Mouse (Mus musculus): Measurements from ENCODE around the gene Noct. TPM values are rescaled to one million over a fixed set of nuclear protein-coding genes. Genes with fewer than 3 reads are reported as not detected.
A peak's percentile ranks its signal among the peaks of the same experiment; 100 is the strongest.

The Noct gene
- polyA plus RNA-seq, 1 experiment from 2014 or later: 22.0 TPM

DNA sequence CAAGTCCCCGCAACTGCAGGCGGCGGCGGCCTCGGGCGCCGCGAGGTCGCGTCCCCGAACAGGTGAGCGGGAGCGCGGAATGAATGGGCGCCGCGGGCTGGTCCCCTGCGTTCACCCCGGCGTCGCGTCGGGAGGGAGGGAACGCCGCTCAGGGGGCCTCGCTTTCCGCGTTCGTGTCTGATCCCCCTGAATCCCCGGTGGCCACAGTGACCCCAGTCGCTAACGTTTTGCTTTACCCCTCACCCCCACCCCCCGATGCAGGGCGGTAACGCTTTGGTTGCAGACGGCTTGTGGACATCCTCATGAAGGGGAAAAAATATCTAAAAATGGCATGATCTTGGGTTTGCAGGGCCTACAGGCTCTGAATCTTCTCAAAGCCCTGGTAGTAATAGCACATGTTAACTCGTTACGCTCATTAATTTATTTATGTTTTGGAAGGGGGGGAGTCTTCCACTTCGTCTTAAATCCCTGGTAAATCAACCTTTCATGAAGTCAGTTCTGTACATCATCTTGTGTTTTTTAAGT lies 1.0 kb downstream of the Noct start:
- Histone ChIP-seq H3K4me1 (replicated peaks) (peaks cover 36% of the 10 kb centered on the region), H3K4me3 (peak overlapping the region; percentile 90), H3K9ac (peak overlapping the region; percentile 95), H3K4me2 (peak overlapping the region; percentile 60), H3K27me3 (no peaks in the 10 kb centered on the region), H3K27ac (peak overlapping the region; percentile 99), H3K9me3 (no peaks in the 10 kb centered on the region), H3K36me3 (no peaks in the 10 kb centered on the region)
- ATAC-seq (ENCODE audit: low FRiP score): no peak
- WGBS: under 1% methylated on average over 39 of the region's 39 CpGs

DNA sequence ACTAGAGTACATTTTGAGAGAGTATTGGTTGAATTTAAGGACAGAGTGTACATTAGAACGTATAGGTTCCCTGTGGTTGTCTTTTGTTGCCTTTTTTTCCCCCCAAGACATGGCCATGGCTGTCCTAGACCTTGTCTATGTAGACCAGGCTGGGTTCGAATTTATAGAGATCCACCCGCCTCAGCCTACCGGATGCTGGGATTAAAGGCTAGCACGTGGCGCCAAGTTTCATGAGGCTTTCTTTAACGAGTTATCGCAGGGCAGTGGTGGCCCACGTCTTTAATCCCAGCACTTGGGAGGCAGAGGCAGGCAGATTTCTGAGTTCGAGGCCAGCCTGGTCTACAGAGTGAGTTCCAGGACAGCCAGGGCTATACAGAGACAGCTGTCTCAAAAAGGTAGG lies 1.7 kb downstream of the Noct start:
- Histone ChIP-seq H3K9me3 (no peaks in the 10 kb centered on the region), H3K36me3 (no peaks in the 10 kb centered on the region), H3K4me2 (peak overlapping the region; percentile 60), H3K4me3 (peak overlapping the region; percentile 90), H3K27me3 (no peaks in the 10 kb centered on the region), H3K27ac (no peak overlapping the region), H3K9ac (no peak overlapping the region), H3K4me1 (replicated peaks) (peaks cover 41% of the 10 kb centered on the region)
- ATAC-seq (ENCODE audit: low FRiP score): no peak
- 94% methylated on average over 10 of the region's 10 CpGs for WGBS

GRCm38 (mm10) chr3:51226601-51227000 lies 2.4 kb downstream of the Noct start:
- Histone ChIP-seq H3K9ac (no peak overlapping the region), H3K4me2 (peak overlapping the region; percentile 60), H3K27ac (no peak overlapping the region), H3K36me3 (no peaks in the 10 kb centered on the region), H3K4me3 (no peak overlapping the region), H3K27me3 (no peaks in the 10 kb centered on the region), H3K9me3 (no peaks in the 10 kb centered on the region), H3K4me1 (replicated peaks) (peaks cover 46% of the 10 kb centered on the region)
- 89% methylated on average over 3 of the region's 3 CpGs for WGBS
- ATAC-seq (ENCODE audit: low FRiP score): no peak

DNA sequence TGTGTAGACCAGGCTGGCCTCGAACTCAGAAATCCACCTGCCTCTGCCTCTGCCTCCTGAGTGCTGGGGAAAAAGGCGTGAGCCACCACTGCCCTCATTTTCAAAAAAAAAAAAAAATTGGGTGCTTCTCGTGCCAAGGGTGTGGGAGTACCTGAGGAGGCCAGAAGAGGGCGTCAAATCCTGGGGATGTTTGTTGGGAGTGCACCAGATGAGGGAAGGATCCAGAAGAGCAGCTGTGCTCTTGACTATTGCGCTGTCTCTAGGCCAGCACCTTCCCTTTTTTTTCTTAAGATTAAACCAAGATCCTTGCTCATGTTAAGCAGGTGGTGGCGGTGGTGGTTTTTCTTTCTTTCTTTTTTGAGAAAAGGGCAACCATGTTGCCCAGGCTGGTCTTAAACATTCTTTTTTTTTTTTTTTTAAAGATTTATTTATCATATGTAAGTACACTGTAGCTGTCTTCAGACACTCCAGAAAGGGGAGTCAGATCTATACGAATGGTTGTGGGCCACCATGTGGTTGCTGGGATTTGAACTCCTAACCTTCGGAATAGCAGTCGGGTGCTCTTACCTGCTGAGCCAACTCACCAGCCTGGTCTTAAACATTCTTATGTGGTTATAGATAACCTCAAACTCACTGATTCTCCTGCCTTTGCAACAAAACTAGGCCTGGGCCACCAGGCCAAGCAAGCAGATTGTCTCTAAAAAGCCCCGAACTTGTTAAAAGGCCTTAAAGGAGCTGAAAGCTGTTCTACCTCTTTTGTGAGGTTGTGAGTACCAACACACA lies 4.0 kb downstream of the Noct start:
- Histone ChIP-seq H3K36me3 (no peaks in the 10 kb centered on the region), H3K4me1 (replicated peaks) (peaks cover 43% of the 10 kb centered on the region), H3K27ac (no peak overlapping the region), H3K9me3 (no peaks in the 10 kb centered on the region), H3K9ac (no peak overlapping the region), H3K4me3 (no peak overlapping the region), H3K27me3 (no peaks in the 10 kb centered on the region), H3K4me2 (no peak overlapping the region)
- ATAC-seq (ENCODE audit: low FRiP score): no peak
- 80% methylated on average over 10 of the region's 10 CpGs for WGBS

GRCm38 (mm10) chr3:51228821-51229205 lies 4.6 kb downstream of the Noct start:
- no peaks in the 10 kb centered on the region for H3K36me3 ChIP-seq
- no peak overlapping the region for H3K4me2 ChIP-seq
- no peak overlapping the region for H3K9ac ChIP-seq
- no peak overlapping the region for H3K27ac ChIP-seq
- WGBS: 81% methylated on average over 9 of the region's 9 CpGs
- H3K4me3 ChIP-seq: no peak overlapping the region
- no peaks in the 10 kb centered on the region for H3K27me3 ChIP-seq
- ATAC-seq (ENCODE audit: low FRiP score): no peak
- H3K4me1 ChIP-seq (replicated peaks): peaks cover 38% of the 10 kb centered on the region
- no peaks in the 10 kb centered on the region for H3K9me3 ChIP-seq

DNA sequence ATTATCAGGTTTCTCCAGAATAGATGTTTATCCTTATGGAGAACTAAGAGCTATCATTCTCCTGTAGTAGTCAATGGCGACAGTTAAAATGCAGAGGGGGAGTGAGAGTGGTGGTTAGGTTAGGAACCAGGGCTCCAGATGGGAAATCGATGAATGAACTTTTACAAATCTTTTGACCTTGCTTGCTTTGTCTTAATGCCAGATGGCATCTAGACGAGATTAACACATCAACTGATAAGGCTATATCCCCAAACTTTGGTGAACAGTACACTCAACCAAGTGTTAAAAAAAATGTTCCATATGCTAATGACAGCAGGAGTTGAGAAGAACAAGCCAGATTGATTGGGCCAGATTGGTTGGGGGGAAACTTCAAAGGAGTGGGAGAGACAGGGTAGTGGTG lies 5.0 kb downstream of the Noct start:
- ATAC-seq (ENCODE audit: low FRiP score): no peak
- Histone ChIP-seq H3K4me2 (no peak overlapping the region), H3K9ac (no peak overlapping the region), H3K27me3 (no peaks in the 10 kb centered on the region), H3K27ac (no peak overlapping the region), H3K9me3 (no peaks in the 10 kb centered on the region), H3K4me1 (replicated peaks) (peaks cover 39% of the 10 kb centered on the region), H3K4me3 (no peak overlapping the region), H3K36me3 (no peaks in the 10 kb centered on the region)
- 81% methylated on average over 3 of the region's 3 CpGs for whole genome bisulfite sequencing

DNA sequence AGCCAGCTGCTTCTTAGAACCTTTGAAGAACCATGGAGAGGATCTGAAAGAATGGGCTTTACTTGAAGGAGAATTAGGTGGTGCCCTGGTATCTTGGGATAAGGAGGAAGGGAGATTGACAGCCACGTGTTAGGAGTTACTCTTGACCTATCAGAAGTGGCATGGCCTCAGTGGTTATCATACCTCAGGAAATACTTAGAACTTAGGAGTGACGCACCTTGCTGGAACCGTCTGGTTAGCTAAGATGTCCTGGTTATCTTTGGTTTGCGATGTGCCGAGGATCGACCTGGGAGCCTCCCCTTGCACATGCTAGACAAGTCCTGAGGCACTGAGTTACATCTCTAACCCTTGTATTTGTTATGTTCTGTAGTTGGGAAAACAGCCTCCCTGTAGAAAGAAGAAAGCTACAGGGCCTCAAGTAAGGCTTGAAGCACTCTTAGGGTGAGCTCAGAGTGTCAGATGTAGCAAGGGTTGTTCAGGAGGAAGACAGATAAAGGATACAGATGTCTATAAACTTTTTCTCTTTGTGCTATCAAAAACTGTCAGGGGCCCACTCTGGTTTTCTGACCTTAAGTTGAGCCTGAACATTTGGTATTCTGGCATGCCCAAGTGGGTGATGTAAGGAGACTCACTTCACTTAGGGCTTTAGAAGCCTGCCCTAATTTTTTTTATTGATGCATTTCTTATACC lies 6.0 kb downstream of the Noct start:
- no peaks in the 10 kb centered on the region for H3K9me3 ChIP-seq
- H3K27ac ChIP-seq: no peak overlapping the region
- H3K4me1 ChIP-seq (replicated peaks): peaks cover 43% of the 10 kb centered on the region
- WGBS: 93% methylated on average over 6 of the region's 6 CpGs
- H3K4me3 ChIP-seq: no peak overlapping the region
- no peak for ATAC-seq (ENCODE audit: low FRiP score)
- no peak overlapping the region for H3K9ac ChIP-seq
- H3K36me3 ChIP-seq: no peaks in the 10 kb centered on the region
- H3K4me2 ChIP-seq: no peak overlapping the region
- no peaks in the 10 kb centered on the region for H3K27me3 ChIP-seq

GRCm38 (mm10) chr3:51230886-51231285 lies 6.6 kb downstream of the Noct start:
- Histone ChIP-seq H3K36me3 (no peaks in the 10 kb centered on the region), H3K27ac (no peak overlapping the region), H3K9me3 (no peaks in the 10 kb centered on the region), H3K27me3 (no peaks in the 10 kb centered on the region), H3K4me3 (no peak overlapping the region), H3K9ac (no peak overlapping the region), H3K4me1 (replicated peaks) (peaks cover 42% of the 10 kb centered on the region), H3K4me2 (no peak overlapping the region)
- ATAC-seq (ENCODE audit: low FRiP score): no peak
- WGBS: 81% methylated on average over 5 of the region's 5 CpGs

- 78% methylated on average over 3 of the region's 3 CpGs for WGBS
- H3K27ac ChIP-seq: no peak overlapping the region
- H3K4me3 ChIP-seq: no peak overlapping the region
- H3K9me3 ChIP-seq: no peaks in the 10 kb centered on the region
- no peaks in the 10 kb centered on the region for H3K27me3 ChIP-seq
- H3K4me2 ChIP-seq: no peak overlapping the region
- ATAC-seq (ENCODE audit: low FRiP score): no peak
- H3K4me1 ChIP-seq (replicated peaks): peaks cover 37% of the 10 kb centered on the region
- H3K9ac ChIP-seq: no peak overlapping the region
- H3K36me3 ChIP-seq: no peaks in the 10 kb centered on the region
Measured at GRCm38 (mm10) chr3:51231499-51231898, 7.3 kb downstream of the Noct start.

DNA sequence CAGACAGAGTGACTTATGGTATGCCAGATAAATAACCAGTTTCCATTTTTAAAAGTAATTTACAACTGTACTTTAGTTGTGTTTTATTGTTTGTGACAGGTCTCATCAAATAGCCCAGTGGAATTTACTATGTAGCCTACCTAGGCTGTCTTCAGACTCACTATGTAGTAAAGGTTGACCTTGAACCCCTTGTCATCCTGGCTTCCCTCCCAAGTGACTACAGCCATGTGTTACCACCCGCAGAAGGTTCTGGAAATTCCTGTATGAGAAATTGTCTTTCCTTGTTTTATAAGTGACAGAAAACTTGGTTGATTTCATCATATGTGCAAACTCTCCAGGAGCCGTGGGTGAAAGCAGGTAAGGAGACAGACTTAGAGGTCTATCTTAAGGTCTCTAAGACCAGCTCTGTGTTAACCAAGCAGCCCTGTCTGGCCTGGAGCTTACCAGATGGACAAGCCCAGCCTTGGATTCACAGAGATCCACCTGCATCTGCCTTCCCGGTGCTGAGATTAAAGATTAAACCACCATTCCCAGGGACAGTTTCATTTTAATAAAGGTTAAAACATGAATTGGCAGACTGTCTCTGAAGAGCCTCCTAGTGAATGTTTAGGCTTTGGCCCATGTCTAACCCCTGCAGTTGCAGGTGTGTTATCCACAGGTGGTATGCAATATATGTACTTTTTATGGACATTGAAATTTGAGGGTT lies 8.1 kb downstream of the Noct start:
- H3K27ac ChIP-seq: no peak overlapping the region
- H3K36me3 ChIP-seq: no peaks in the 10 kb centered on the region
- 96% methylated on average over 3 of the region's 3 CpGs for WGBS
- ATAC-seq (ENCODE audit: low FRiP score): no peak
- H3K4me3 ChIP-seq: no peak overlapping the region
- H3K9ac ChIP-seq: no peak overlapping the region
- no peaks in the 10 kb centered on the region for H3K27me3 ChIP-seq
- no peak overlapping the region for H3K4me2 ChIP-seq
- no peaks in the 10 kb centered on the region for H3K9me3 ChIP-seq
- peaks cover 31% of the 10 kb centered on the region for H3K4me1 ChIP-seq (replicated peaks)

DNA sequence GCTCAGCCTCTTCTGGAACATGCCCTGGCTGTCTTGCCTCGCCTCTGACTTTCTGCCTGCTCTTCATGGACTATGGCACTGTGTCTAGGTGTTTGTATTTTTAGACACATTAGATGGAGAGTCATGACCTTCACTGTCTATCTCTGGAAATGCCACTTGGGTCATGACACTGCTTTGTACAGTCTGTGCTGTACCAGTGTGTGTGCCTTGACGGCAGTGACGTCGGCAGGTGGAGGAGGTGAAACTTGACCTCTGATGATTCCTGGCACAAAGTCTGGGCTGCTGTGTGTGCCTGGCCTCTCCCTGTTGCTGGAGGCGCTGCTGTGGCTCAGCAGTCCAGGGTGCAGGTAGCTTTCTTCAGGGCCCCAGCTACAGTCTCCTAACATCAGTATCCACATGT lies 9.2 kb downstream of the Noct start:
- H3K4me3 ChIP-seq: no peak overlapping the region
- ATAC-seq (ENCODE audit: low FRiP score): 0 out of 2 replicates have a peak, but pooled peaks have one; percentile 4
- peaks cover 29% of the 10 kb centered on the region for H3K4me1 ChIP-seq (replicated peaks)
- no peaks in the 10 kb centered on the region for H3K27me3 ChIP-seq
- H3K36me3 ChIP-seq: no peaks in the 10 kb centered on the region
- H3K9me3 ChIP-seq: no peaks in the 10 kb centered on the region
- no peak overlapping the region for H3K4me2 ChIP-seq
- WGBS: 76% methylated on average over 5 of the region's 5 CpGs
- H3K9ac ChIP-seq: peak overlapping the region; percentile 24; the same call in 1 of the 2 replicates
- H3K27ac ChIP-seq: no peak overlapping the region
